Mouse (Mus musculus) MN1 (cell line): Measurements from ENCODE around the gene Nr5a1.

Source experiments
- DNase-seq: peaks from one replicate; pipeline ENCODE4 v3.0.0-alpha.2; 2016; ENCODE audit warnings: low spot score

Nr5a1 gene

GRCm38 (mm10) chr2:38704336-38704735, 10.0 kb downstream of the Nr5a1 start:
- DNase-seq: no peak

GRCm38 (mm10) chr2:38700177-38700576, 14.2 kb downstream of the Nr5a1 start:
- no peak for DNase-seq

GRCm38 (mm10) chr2:38698623-38699022, 15.7 kb downstream of the Nr5a1 start:
- DNase-seq: no peak

- DNase-seq: no peak
These were observed 16.9 kb downstream of the Nr5a1 start for GRCm38 (mm10) chr2:38697128-38698120.

DNA sequence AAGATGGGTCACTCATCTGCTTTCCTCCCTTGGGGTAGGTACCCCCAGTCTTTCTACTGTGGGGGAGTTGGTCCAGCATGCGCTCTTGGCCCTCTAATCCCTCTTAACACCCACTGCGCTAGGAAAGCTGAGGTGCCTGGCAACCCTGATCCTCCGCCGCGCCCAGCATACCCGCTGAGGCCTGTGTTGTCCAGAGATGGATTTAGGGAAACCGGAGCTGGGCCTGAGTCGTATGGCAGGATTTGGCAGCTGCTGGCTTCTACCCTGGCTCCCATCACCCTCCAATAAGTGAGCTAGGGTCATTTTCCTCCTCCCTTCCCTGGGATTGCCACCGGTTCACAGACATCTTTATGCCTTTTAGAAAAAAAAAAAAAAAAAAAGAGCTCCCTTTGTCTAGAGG, 18.6 kb downstream of the Nr5a1 start:
- DNase-seq: no peak

DNA sequence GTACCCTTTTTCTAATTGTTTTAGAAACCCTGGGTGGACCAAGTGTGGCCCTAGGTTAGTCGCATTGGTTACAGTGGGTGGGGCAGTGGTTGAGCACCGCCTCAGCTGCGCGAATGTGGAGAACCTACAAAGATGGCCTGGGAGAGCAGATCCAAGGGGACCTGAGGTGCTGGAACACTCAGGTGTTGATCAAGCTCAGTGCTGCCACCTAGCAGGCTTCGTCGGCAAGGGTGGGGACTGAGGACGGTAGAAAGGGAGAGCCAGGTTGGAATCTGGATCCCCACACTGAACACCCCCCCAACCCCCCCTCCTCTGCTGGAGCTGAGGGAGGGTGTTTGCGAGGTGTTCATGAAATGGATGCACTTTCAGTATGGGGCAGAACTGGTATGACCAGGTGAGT, 22.8 kb downstream of the Nr5a1 start:
- DNase-seq: peak; percentile 49

DNA sequence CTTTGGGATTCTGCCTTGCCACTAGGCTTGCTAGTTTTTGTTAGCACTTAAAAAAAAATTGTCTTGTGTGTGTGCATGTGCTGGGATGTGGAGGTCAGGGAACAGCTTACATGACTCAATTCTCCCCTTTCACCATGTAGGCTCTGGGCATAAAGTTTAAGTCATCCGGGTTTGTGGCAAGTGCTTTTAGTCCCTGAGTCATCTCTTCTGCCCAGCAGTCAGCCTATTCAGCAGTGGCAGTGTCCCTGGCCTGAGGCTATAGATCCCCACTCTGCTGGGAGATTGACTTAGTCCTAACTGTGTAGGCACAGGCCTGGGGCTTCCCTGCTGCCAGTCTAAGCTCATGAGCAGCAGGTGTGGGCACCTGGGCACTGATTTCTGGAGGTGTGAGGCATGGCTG, 24.5 kb downstream of the Nr5a1 start:
- DNase-seq: no peak

DNA sequence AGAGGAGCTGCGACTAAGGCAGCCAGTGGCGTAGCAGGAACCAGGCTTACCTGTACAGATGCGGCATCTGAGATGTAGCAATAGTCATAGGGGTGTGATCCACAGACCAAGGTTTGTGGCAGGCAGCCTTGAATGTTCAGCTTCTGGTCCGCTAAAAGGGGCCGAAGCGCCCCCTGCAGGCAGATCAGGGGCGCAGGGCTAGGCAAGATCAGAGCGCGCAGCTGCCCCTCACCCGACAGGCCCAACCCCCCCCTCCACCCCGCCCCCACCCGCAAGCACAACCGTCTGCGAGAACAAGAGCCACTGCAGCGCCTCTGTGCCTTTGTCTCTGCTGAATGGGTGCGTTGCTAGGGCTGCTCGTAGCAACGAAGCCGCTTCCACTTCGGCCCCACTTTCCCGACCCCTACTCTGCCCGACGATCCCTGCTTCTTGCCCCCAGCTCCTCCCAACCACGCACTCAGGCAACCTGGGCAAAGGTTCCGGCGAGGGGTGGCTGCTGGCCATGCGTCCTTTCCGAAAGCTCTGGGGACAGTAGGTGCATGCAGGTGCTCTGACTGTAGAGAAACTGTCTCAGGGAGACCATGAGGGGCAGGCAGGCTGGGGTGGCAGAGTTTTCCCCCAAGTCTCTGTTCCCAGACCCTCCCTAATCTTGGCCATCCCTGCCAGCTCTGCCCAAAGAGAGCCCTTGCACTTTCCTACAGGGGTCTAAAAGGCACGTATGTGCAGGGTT, 25.4 kb downstream of the Nr5a1 start:
- DNase-seq: peak; percentile 56

DNA sequence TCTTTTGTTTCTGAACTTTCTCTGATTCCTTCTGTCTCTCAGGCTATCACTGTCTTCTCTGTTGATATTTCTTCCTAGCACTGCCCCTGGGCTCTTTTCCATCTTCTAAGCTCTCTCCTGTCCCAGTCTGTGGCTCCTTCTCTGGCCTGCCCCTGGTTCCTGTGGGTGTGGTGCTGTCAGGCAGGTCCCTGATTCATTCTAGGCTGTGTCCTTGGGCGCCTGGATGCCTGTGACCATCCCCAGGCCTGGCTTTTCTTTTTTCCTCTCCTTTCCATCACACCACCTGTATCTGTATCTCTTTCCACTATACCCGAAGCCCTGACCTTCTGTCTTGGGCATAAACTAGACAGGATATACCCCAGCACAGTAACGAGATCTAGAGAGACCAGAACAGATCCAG, 28.6 kb downstream of the Nr5a1 start:
- DNase-seq: no peak

DNA sequence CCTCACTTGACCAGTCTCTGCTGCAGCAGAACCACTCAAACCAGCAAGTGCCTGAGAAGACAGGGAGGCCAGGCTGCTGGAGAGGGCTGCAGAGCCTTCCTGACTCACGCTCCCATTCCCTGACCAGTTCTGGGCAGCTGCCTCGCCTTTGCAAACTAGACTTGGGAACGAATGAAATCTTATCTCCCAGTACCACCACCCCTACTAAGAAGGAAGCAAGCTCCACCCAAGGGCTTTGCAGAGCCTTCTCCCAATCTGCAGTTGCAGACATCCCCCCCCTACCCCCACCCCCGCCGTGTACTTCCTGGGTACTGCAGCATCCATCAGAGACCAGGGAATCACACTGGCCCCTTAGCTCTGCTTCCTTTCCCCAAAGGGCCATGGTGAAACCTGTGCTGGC, 31.3 kb downstream of the Nr5a1 start:
- DNase-seq: no peak

GRCm38 (mm10) chr2:38682209-38682608, 32.1 kb downstream of the Nr5a1 start:
- no peak for DNase-seq

DNA sequence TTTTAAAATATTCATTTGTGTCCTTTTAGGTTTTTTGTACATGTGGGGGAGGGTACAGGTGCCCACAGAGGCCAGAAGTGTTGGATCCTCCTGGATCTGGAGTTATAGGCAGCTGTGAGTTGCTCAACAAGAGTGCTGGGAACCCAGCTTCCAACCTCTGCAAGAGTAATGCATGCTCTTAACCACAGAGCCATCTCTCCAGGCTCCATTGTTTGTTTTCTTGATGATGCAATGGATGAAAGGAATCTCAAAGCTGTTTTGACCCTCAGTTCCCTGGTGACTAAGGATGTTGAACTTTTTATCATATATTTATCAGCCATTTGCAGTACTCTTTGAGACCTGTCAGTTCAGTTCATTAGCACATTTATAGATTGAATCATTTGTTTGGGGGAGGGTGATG, 35.4 kb downstream of the Nr5a1 start:
- DNase-seq: no peak

DNA sequence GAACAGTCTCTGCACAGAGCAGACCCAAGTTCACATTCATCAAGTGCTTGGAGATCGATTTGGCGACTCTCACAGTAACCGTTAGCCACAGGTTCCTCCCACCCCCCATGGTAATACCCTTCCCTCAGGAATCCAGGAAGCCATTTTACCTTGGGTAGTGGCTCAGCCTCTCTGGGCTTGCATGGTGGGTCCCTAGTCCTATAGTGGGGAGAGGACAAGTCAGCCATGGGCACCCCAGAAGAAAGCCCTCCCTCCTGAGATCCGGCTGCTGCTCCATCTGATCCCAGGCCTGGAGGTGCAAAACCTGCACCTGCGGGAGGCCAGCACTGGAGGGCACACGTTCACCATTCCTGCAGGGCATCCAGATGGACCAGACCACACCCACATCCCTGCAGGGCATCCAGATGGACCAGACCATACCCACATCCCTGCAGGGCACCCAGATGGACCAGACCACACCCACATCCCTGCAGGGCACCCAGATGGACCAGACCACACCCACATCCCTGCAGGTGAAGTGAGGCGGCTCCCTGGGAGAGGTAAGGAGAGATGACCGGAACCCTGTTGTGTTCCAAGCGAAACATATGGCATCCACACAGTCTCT, 38.9 kb downstream of the Nr5a1 start:
- no peak for DNase-seq

DNA sequence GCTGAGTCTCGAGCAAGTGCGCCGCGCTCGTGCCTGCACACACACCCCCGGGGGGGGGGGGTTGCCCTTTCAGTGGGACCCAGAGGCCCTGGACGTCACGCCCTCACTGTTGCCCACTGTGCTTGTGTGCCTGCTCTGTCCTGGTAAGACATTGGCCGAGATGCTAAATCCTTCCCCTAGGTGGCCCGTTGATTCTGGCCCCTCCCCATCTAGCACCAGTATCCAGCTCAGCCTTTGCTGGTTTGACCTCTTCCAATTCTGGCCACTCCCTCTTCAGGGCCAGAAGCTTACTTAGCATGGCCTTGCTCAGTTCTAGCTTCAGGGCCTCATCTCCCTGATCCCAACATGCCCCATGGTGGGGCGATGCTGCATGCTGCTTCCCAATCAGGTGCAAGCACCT, 41.8 kb downstream of the Nr5a1 start:
- no peak for DNase-seq

- DNase-seq: peak; percentile 43
These were observed 45.4 kb downstream of the Nr5a1 start for GRCm38 (mm10) chr2:38668802-38669580.

DNA sequence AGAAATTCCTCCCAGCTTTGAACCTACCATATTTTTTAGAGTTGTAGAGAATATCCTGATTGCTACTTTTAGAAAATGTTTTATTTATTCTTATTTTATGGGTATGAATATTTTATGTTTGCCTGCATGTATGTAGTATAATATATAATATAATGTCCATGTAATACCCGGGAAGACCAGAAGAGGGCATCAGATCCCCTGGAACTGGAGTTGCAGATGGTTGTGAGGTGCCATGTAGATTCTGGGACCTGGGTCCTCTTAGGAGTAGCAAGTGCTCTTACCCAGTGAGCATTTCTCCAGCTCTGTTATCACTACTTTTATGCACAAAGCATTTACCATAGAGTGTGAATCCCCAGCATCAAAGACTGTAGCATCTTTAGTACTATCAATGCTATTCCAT, 52.9 kb downstream of the Nr5a1 start:
- no peak for DNase-seq

DNA sequence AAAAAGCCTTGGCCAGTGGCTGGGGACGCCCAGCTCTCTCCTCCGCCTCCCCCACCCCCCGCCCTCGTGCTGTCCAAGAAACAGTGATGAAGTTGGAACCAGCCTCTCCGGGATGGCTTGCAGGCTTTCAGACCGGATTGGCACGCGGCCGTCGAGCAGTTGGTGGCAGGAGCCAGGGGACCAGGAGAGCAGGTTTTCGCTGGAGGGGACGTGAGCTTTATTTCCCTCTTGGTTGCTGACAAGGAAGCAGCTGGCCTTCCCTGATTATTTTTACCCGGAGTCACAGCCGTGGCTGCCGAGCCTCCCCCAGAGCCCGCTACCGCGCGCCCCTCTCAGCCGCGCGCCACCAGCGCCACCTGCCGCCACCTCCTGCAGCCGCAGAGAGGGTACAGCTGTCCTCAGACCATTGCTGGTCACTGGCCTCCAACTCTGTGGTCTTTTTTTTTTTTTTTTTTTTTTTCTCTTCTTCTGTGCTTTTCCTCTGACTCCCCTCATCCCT, 56.0 kb downstream of the Nr5a1 start:
- DNase-seq: peak; percentile 90

DNA sequence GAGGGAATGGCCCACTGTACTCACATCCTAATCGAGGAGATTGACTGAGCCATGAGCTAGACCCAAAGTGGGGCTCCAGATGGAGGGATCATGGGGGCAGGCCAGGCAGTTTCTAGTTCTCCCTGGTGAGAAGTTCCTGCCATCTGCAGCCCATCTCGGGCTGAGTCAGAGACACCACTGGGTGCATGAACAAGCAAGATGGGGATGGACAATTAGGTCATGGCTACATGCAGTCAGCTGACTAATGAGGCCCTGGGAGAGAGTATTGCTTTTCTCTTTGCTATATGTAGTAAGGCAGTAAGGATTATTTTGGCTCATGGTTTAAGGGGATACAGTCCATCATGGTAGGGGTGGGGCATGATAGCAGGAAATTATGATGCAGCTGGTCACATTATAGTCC, 60.6 kb downstream of the Nr5a1 start:
- DNase-seq: peak; percentile 36

- DNase-seq: no peak
These were observed 61.1 kb downstream of the Nr5a1 start for GRCm38 (mm10) chr2:38653293-38653619.

- DNase-seq: peak; percentile 67
These were observed 61.6 kb downstream of the Nr5a1 start for GRCm38 (mm10) chr2:38652565-38653292.

- DNase-seq: no peak
These were observed 62.2 kb downstream of the Nr5a1 start for GRCm38 (mm10) chr2:38652098-38652497.
